Mouse (Mus musculus): ENCODE measurements around the gene Nudt14. TPM values are rescaled to one million over a fixed set of nuclear protein-coding genes. Genes with fewer than 3 reads are reported as not detected.

Nudt14 gene
- total RNA-seq, 2 experiments from 2014 or later: 12.5 to 16.7 TPM

GRCm38 (mm10) chr12:112950761-112951129 lies 8.8 kb upstream of the Nudt14 start:
- intact Hi-C loops (cut with DNase I): no loop called here
- DNase-seq: no peak

DNA sequence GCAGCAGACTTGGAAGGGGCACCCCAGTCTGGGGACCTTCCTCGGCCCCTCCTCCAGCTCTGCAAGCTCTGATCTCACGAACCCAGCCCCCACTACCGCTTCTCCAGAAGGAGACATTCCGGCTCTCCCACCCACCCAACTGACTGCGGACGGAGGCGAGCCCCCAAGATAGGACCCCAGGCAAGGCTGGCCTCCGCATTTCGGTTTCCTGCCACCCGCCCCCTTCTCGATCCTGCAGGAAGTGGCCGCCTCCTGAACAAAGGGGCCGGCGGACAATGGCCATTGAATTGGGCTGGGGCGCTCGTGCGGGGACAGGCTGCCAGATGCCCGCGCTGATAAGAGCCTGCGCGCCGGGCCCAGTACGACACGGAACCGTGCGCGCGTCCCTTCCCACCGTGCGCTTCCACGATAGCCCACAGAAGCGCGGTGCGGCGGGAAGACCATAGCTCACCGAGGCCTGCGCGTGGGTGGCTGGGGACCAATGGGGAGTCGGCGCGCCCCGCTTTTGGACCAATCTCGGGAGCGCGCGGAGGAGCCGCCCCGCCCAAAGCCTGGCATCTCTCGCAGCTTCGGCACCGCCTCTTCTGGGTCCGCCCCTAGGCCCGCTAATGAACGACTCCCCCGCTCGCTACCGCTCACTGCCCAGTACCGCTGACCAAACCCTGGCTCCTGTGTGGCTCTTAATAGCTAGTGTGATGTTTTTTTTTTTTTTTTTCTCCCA lies 8.3 kb upstream of the Nudt14 start:
- peak; percentile 95 for DNase-seq
- intact Hi-C loops (cut with DNase I): no loop called here

- intact Hi-C loops (cut with DNase I): no loop called here
- DNase-seq: no peak
These were observed 5.4 kb upstream of the Nudt14 start for GRCm38 (mm10) chr12:112947307-112947706.

- DNase-seq: no peak
- intact Hi-C loops (cut with DNase I): no loop called here
These were observed 1.7 kb upstream of the Nudt14 start for GRCm38 (mm10) chr12:112943669-112944068.

DNA sequence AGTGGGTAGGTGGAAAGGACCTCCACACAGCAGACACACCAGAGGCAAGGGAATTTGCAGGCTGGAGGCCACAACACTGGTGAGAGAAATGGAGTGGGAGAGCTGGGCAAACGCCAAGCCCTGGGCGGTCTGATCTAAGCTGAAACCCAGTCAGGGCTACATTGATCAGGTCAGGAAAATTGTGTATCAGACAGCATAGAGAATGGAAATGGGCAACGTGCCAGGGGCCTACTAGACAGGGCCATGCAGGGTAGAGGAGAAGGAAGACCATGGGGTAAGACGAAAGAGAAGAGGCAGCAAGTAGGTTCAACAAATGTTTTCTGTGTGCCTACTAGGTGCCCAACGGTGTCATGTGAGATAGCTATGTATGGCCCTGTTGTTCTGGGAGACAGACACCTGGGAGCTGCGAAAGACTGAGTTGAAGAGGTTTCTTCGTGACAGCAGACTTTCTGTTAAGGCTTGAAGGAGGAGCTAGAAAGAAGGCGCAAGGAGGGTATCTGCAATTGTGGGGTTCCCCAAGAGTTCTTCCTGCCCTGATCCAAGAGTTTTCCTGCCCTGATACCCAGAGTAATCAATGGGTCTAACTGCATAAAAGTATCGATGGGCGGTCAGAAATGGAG lies 658 bp downstream of the Nudt14 start:
- intact Hi-C loops (cut with DNase I): no loop called here
- peak; percentile 43 for DNase-seq

DNA sequence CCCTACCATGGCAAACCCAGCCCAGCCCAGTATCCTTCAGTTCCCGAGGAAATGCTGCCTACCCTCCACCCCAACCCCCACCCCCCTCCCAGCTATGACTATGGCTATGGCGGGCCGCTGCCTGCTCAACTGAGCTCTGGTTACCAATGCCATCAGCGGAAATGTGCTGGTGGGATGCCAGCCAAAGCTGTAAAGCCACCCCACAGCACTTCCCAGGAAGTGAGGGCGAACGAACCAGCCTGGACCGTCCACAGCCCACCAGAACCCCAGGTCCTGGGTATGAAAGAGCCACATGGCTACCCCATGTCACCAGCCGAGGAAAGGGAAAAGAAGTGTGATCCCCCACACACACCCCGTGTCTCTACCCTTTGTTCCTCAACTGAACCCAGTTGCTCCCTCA lies 1.2 kb downstream of the Nudt14 start:
- no peak for DNase-seq
- intact Hi-C loops (cut with DNase I): no loop called here

DNA sequence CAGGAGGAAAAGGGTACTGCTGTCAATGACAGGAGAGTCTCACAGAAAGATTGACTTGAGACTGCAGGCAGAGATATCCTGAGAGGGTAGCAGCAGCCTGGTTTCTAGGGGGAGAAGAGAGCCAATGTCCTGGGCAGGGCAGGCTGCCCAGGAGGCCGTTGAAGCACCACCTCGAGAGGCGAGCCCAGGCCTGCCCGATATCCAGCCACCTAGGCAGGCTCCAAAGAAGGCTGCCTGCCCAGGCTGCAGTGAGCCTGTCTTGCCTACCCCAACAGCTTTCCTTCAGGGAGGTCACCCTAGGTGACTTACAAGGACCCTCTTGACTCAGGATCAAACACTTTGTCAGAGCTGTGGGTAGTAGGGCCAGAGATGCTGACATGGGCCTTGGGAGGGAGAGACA lies 1.7 kb downstream of the Nudt14 start:
- DNase-seq: no peak
- intact Hi-C loops (cut with DNase I): no loop called here

DNA sequence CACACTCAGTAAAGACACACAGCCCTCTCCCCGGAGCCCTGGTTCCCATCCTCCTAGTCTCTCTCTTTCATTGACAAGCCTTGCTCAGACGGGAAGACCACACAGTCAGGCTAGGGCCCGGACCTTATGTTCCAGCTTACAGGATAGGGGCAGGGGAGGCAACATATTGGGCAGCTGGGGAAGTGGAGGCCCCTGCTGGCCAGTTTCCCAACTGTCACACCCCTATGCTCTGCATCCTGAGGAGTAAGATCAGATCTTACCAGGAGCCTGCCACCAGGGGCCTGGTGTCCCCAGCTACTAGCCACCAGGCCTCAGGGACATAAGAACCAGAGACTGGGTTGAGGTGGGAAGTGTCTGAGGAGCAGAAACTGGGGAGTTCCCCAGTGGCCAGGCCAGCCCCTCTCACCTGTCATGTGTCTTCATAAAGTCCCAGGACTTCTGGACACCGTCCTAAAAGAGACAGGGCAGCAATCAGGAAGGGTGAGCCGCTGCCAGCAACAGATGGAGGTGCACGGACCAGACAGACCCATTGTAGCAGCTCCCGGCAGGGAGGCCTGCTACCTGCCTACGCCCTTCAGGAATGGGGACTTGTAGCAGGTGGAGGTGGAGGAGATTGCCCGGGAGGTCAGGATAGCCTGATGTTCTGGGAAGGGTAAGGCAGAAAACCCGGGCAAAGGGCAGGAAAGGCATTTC lies 2.9 kb downstream of the Nudt14 start:
- intact Hi-C loops (cut with DNase I): no loop called here
- peak; percentile 63 for DNase-seq

DNA sequence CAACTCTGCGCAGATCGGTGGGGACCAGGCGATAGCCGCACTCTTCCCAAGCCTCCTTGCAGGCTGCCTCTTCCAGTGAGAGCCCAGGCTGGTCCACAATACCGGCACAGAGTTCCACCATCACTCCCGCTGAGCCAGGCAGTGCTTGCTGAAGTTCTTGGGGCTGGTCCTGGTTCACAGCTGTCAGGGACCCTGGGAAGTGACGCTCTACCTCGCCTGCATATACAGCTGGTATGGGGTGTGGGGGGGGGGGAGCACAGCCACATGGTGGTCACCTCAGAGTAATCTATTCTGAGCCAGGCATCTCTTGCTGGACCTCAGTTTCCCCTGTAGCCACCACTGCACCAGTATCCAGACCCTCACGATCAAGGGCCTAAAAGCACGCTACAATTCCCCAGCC lies 3.6 kb downstream of the Nudt14 start:
- intact Hi-C loops (cut with DNase I): no loop called here

DNA sequence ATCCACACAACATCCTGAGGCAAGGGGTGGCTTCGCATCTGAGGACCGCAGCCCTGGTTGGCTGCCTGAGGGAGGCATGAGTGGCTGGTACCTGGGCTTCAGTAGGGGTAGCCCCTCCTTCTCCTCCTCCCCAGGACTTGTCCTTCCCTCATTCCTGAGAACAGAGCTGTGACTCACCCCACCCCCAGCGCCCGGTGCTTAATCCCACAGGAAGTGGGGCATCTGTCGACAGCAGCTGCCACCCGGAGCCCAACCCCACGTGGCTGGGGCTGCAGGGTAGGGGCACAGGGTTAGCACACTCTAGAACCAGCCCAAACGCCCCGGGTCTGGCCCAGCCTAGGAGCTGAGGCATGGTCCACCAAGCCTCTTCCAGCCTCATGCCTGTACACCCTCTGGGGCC lies 4.0 kb downstream of the Nudt14 start:
- DNase-seq: no peak
- intact Hi-C loops (cut with DNase I): no loop called here

More for the DNA sequence above, 3.6 kb downstream of the Nudt14 start:
- no peak for DNase-seq

- intact Hi-C loops (cut with DNase I): no loop called here
- no peak for DNase-seq
These were observed 9.3 kb downstream of the Nudt14 start for GRCm38 (mm10) chr12:112932647-112933046.

DNA sequence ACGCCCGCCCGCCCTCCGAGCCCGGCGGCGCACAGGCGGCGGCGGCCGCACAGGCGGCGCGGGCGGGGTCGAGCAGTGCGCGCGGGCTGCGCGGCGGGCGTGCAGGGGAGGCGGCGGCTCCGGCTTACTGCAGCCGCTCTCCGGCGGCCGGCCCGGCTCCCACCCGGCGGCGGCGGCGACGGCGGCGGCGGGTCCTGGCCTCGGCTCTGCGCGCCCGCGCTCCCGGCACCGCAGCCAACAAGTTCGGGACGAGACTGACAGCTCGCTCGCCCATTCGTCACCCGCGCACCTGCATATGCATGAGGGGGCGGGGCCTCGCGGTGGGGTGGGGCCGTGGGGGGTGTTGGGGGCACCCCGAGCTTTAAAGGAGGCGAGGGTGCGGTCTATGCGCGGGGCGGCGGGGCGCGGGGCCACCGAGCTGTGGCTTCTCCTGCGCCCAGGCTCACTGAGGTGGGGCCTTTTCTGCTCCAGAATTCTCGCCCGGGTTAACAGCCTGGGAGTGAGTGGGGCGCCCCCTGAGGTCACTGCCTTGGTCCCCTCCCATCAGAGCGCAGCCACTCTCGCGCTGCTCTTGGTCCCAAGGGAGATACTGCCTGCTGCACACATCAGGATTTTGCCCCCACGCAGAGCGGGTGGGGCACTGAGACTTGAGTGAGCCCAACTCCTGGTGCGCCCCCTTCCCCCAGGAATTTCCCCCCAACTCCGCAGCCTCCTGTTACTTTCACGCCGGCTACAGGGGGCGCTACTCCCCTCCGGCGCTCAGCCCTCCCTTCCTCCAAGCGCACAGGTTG lies 12.2 kb downstream of the Nudt14 start, which contains the start of gene Jag2:
Jag2 (minus strand) TSS at position 215 of the 791 bp plus-strand sequence.
- intact Hi-C loops (cut with DNase I): no loop called here
- DNase-seq: peak; percentile 65

DNA sequence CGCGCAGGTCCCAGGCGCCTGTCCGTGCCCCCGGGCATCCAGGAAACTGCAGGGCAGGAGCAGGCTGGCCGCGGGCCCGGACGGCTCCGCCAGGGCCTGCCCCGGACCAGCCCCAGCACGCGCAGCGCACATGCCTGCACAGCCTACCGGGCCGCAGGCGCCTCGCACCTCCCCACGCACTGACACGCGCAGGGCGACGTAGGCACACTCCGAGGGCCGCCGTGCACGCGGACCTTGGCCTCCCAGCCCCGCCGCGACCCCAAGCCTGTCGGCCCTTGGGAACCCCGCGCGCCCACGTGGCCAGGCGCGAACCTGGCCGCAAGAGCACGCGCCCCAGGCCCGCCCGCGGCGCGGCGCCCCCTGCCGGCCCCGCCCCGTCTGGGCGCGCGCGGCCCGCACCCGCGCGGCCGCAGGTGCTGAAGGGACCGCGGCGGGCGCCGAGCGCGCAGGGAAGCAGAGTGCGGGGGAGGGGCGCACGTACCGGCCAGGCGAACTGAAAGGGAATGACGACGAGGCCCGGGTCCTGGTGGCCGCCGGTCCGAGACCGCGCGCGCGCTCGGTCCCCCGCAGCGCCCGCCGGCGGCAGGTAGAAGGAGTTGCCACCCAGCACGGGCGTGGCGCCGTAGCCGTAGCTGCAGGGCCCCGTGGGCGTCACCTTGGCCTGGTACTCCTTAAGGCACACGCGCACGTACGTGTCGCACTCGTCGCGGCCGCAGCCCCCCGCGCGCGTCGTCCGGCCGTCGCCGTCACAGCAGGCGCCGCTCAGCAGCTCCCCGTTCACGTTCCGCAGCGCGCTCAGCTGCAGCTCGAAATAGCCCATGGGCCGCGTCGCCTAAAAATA lies 13.3 kb downstream of the Nudt14 start:
- intact Hi-C loops (cut with DNase I): no loop called here
- peak; percentile 46 for DNase-seq

DNA sequence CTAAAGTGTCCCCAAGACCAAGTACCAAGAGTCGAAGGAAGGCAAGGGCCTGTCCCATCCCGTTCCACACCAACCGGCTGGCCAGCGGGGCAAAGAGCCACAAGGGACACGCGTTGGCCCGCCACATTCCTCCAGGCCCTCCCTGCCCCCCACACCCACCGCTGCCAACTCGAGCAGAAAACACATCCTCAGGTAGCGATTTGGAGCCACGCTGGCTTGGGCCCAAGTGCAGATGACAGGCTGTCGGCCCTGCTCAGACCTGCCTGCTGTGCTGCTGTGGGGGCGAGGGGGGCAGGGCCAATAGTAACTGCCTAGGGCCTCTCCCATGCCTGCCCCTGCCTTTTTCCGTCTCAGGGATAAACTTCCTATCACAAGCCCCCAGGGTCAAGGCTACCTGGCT lies 14.7 kb downstream of the Nudt14 start:
- no peak for DNase-seq
- intact Hi-C loops (cut with DNase I): no loop called here

DNA sequence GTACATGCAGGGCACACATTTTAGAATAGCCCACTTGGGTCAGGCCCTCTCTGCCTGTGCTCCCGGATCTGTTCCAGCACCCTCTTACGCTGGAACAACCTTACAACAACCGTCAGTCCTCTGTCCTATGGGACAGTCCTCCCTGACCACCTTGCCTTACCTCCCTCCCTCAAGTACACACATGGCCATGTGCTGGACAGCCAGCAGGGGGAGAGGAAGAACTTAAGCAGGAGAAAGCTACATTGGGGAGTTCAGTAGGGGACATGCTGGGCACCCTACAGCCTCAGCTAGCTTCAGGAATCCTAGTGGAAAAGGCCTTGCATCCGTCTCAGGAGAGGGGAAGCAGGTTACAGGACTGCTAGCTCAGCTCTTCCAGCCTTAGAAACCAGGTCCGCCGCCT lies 16.0 kb downstream of the Nudt14 start:
- intact Hi-C loops (cut with DNase I): no loop called here

DNA sequence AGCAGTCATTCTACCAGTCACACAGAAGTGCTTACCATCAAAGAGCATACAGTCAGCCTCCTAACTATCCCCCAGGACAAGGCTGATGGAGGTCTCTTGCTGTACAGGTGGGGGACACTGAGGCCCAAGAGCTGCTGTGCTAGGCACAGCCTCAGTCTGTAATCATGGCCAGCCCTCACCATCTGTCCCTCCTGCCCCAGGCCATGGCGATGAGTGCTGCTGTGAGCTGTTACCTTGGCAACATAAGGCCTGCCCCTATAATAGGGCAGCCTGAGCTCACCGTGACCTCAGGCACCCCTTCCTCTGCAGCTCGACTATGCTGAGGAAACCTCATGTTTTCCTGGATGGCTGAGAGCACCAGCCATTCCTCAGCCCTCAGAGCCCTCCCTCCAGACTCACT lies 19.4 kb downstream of the Nudt14 start:
- intact Hi-C loops (cut with DNase I): no loop called here

More for the DNA sequence above, 16.0 kb downstream of the Nudt14 start:
- no peak for DNase-seq

GRCm38 (mm10) chr12:112921518-112921917 lies 20.4 kb downstream of the Nudt14 start:
- DNase-seq: no peak
- intact Hi-C loops (cut with DNase I): no loop called here

More for the DNA sequence above, 19.4 kb downstream of the Nudt14 start:
- DNase-seq: no peak

DNA sequence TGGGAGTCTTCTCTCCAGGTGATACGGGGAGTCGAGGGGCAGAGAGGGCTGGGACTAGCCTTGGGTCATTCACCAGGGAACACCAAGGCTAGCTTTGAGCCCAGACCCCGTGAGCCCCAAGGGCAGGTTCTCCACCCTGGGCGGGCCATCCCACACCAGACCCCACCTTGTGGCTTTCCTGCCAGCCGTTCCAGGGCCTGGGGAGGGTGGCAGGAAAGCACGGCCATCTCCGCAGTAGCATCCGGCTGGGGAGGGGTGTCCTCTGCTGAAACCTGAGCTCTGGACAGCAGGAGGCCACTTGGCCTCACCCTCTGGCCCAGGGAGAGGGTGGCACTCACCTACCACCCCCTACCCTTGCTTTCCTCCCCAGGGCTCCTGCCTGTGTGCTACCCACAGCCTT lies 24.0 kb downstream of the Nudt14 start:
- no peak for DNase-seq
- intact Hi-C loops (cut with DNase I): no loop called here

DNA sequence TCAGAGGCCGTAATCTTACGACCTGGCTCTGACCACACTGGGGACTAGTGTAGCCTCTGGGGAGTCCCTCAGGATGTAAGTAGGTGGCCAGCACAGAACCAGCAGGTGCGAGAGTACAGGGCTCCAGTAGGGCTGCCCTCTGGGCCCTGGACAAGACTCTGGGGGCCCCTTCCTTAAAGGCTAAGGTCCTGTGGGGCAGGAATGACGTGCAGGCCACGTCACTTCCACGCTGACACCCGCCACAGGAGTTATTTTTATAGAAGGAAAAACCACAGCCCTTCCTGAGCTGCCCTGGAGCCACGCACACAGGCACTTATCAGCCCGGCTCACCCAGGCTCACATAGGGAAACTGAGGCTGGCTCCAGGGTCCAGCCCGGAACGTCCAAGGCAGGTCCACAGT lies 24.4 kb downstream of the Nudt14 start:
- no peak for DNase-seq
- intact Hi-C loops (cut with DNase I): no loop called here

GRCm38 (mm10) chr12:112916698-112917400 lies 25.1 kb downstream of the Nudt14 start:
- intact Hi-C loops (cut with DNase I): no loop called here
- DNase-seq: no peak
